Mouse (Mus musculus): ENCODE measurements around the gene Bicdl1.

Gene Bicdl1

GRCm38 (mm10) chr5:115622686-115623085 is 108.7 kb downstream of the Bicdl1 start:
- no peak for DNase-seq

- no peak for DNase-seq
Measured at GRCm38 (mm10) chr5:115619690-115620089, 111.7 kb downstream of the Bicdl1 start.

GRCm38 (mm10) chr5:115614948-115615347 is 116.5 kb downstream of the Bicdl1 start:
- peak; percentile 38 for DNase-seq

GRCm38 (mm10) chr5:115613332-115613731 is 118.1 kb downstream of the Bicdl1 start:
- no peak for DNase-seq

GRCm38 (mm10) chr5:115611566-115611965 is 119.9 kb downstream of the Bicdl1 start:
- no peak for DNase-seq

GRCm38 (mm10) chr5:115603561-115603960 is 127.9 kb downstream of the Bicdl1 start:
- DNase-seq = no peak

All from kidney, postnatal 14 days (tissue).